Mouse (Mus musculus) erythroblast, embryonic 14.5 days (primary cell): Measurements from ENCODE around the gene Plekha5.

ENCODE experiments used
- GATA1 ChIP-seq: IDR thresholded peaks from 2 replicates; pipeline ENCODE4 v1.6.1; 2012; ENCODE audit warnings: low read length, inconsistent platforms, mixed read lengths
- TAL1 ChIP-seq: IDR thresholded peaks from 3 replicates; pipeline ENCODE4 v1.6.1; 2012; ENCODE audit warnings: low read length, inconsistent platforms, mixed read lengths

- TF ChIP-seq GATA1: no peak
- TF ChIP-seq TAL1: no peak
Observed at GRCm38 (mm10) chr6:140610117-140610516, 186.3 kb downstream of the Plekha5 start.
